Mouse (Mus musculus) gastrocnemius, adult 18-20 months (tissue): ENCODE data around the gene Lst1. TPM values are rescaled to one million over a fixed set of nuclear protein-coding genes. Genes with fewer than 3 reads are reported as not detected.

ENCODE experiments used
- DNase-seq: peaks from one replicate; pipeline ENCODE4 v3.0.0; 2021; ENCODE audit warnings: low spot score
- total RNA-seq, 2 experiments: library from RNA; stranded (reverse); gene quantifications; 2 replicates each; pipeline ENCODE4 v1.2.3; 2021

The Lst1 gene
- total RNA-seq, 2 experiments from 2014 or later: 1.1 TPM; not detected in 1

DNA sequence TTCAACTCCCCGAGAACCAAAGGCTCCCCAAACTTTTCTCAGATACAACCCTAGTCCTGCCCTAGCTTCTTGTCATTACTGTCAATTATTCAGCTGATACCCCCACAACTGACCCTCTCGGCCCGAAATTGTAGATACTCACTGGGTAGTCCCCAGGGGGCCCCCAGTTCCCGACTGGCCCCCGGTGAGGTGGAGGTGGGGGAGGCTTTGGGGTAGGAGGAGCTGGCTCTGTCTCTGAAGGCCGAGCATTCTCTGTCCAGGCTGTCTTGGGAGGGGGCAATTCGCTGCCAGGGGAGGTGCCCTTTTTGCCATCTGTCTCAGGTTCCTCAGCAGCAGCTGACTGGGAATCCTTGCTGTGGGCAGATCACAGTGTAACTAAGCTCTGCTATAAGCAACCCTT lies 28.6 kb downstream of the Lst1 start:
- DNase-seq: no peak

DNA sequence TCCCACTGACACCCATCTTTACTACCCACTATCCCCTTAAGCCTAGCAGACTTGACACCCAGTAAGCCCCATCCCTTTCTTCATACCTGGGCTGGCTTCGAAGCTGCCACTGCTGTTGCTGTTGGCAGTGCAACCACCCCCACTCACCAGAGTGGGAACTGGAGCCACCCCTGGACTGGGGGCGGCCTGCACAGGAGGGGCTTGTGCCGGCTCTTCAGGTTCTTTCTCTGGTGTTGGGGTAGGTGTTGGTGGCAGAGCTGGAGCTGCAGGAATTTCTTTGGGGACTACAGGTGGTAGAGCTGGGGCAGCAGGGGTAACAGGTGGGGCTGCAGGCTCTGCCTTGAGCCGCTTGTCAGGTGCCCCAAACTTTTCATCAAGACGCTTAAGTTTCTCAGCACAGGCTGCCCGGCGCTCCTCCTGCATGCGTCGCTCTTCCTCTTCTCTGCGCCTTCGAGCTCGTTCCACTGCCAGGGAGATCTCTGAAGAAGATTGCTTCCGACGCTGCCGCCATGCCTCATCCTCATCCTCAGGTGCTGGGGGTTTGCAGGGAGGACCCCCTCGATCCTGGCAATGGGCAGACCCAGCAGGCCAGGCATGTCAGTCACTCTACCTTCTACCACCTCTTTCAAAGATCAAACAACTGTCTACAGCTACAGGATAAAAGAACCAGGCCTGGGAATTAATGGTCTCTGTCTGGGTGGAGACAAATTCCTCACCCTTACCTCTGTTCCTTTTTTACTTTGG lies 29.2 kb downstream of the Lst1 start:
- no peak for DNase-seq

DNA sequence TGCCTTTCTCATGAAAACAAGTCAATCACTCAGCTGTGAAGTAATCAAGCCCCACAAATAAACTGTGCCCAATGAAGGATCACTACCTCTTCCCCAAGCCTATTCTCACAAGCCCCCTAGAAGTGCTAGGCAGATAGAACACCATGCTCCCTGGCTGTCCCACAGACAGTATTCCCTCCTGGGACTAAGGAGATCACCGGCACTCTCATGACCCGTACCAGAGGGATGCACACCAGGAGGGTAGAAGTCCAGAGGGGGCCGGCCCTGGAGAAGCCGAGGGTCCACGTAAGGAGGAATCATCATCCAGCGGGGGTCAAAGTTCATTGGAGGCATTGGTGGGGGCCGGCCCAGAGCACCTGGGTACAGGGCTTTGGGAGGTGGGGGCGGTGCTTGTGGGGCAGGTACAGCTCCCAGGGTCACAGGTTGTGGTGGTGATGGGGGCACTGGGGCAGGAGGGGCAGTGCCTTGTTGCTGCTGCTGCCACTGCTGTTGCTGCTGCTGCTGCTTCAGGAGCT lies 30.5 kb downstream of the Lst1 start:
- DNase-seq: no peak

DNA sequence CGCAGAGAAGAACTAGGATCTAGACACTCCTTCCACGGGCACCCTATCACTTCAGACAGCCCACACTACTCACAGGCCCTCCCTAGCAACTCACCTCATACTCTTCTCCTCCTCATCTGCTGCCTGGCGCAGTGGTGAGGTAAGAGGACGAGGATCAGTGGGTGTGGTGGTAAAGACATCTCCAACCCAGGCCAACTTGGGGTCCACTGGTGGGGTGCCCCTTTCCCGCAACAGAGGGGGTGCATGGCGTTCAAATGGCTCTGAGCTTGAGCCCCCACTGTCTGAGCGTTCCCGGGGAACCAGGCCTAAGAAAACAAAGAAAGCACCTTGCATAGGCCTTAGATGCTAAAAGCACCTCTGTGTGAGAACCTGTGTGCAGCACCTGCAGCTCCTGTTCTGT lies 31.0 kb downstream of the Lst1 start:
- DNase-seq: no peak

DNA sequence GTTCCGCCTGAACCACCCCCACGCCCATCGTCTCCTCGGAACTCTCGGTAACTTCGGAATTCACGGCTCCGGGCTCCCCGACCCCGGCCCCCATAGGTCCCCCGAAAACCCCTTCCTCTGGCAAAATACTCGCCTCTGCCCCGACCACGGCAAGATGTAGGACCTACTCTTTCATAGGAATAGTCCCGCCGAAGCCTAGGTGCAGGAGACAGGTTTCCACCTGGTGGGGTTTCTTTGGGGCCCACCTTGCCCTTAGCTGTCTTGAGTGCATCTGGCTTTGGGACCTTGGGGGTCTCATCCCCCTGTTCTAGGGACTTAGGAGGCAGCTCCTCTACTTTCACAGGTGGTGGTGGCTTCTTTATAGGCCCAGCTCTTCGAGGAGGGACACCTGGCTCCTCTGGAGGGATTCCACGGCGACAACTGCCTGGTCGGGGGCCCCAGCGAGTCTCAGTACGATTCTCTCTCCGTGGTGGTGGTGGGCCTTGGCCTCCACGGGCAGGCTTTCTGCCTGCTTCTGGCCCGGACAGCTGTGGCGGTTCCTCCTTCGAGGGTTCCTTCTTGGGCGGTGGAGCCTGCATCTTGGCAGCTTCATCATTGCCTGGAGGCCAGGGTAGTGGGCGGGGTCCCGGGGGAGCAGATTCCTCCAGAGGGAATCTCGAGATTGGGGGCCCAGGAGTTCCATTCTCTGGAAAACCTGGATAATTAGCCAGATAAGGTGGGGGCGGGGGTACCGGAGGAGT lies 31.6 kb downstream of the Lst1 start:
- DNase-seq: no peak

DNA sequence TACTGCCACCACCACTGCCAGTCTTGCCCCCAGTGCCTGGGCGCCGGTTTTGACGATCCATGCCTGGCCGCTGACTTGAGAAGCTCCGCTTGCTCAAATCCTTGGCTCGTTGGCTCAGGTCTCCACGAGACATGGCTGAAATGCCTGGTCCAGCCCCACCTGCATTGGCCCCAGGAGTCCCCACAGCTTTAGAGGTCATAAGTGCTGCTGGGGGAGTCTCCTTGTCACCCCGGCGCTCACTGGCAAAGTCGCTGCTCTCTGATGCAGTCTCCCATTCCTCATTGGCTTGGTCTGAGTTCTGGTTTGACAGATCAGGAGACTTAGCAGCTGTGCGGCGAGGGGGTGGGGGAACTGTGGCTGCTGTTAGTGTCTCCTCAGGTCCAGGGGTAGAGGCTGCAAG lies 32.8 kb downstream of the Lst1 start:
- DNase-seq: no peak

DNA sequence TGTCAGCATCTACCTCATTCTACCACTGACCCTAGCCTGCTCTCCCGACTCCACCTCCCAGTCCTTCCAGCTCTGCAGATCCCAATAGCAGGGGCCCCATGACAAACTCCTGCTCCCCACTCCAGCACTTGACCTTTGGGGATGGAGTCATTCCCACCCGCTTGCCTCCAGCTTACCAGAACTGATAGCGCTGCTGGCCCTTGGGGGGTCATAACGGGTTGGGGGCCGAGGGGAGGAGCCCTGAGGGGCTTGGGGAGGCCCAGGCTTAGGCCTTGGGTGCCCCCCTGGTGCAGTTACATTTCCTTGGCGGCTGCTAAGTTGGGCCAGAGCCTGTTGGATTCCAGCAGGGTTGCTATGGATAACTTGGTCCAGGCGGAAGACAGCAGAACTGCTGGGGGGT lies 33.6 kb downstream of the Lst1 start:
- DNase-seq: no peak

DNA sequence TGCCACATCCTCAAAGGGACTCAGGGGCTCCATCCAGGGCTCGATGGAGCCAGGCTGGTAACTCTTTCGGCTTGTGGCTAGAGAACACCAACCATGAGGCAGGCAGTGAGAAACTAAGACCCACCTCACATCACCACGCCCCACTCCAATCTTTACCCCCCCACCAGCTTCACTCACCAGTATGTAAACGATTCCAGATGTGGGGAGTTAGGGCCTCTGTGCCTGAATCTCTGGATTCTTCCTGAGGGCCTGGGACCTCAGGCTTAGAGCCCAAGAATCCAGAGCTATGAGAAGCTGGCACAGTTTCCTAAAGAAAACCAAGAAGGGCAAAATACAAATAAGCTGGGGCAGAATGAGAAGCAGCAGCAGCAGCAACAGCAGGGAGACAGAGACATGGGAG lies 34.3 kb downstream of the Lst1 start:
- no peak for DNase-seq

DNA sequence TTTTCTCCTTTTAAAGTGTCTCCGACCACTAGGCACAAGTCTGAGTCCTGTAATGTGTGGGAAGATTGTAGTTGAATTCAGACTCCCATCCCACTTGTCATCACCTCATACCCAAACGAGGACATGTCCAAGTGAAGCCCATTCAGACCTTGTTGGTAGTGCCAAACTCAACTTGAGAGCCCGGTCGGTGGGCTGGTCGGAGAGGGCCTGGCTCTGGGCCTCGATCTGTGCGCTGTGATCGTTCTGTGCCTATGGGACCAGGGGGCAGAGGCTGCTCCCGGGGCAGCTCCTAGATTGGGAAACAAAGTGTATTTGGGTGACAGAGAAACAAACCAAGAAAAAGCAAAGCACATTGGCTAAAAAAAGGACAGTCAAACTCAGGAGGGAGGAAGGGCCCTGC lies 35.2 kb downstream of the Lst1 start:
- no peak for DNase-seq

DNA sequence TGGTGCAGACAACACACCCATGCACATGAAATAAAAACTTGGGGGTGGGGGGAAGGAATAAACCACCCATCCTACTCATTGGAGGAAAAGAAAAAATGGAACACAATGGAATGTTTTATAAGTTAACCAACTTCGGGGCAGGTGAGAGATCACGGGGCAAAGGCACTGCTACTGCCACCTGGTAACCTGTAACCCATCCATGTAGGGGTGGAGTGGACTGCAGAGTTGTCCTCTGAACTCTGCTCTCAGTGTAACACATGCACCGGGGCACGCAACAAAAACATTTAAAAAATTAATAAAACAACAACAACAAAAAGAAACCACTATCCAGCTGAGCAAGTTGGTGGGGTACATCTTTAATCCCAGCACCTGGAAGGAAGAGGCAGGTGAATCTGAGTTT lies 36.1 kb downstream of the Lst1 start:
- no peak for DNase-seq

DNA sequence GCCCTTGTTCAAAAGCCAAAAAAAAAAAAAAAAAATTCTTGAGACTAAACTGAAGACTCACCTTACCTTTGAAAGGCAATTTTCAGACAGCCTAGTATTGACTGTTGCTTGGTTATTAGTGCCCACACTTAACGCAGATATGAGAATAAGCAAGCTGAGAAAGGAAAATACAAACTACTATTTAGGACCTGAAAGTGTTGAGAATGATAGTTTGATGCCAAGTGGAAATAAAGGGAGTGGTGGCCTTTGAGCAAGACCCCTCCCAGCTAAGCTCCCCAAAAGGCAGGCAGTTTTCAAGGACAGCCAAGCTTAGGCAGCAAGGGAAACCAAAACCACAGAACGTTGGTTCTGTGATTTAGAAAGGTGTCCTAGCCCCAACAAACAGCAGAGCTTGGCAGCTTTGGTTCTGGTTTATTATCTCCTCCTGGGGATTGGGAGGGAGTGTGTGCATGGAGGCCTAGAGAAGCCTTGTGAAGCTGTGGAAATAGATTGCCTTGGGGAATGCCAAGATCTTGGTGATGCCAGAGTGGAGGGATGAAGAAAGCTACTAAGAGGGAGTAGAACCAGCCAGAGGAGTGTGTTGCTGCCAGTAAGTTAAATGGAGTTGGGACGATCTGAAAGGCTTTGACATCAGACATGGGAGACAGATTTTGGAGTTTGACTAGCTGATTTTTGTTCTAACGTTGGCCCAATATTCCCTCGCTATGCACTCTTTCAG lies 40.2 kb downstream of the Lst1 start:
- no peak for DNase-seq

DNA sequence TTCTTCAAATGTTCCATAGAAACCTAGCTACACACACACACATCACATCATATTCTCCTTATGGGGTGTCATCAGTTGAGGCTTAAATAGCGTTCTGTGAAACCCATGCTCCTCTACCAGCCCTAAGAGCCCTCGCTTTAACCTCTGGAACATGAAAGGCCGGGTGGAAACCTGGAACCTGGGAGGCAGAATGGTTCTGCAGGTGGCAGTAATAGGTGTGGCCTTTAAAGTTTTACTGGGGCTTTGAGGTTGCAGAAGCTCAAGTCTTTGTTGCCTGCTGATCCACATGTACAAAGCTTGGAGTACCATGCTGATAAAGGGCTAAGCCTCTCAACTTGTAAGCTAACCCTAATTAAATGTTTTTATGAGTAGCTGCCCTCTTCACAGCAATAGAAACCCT lies 40.9 kb downstream of the Lst1 start:
- no peak for DNase-seq

DNA sequence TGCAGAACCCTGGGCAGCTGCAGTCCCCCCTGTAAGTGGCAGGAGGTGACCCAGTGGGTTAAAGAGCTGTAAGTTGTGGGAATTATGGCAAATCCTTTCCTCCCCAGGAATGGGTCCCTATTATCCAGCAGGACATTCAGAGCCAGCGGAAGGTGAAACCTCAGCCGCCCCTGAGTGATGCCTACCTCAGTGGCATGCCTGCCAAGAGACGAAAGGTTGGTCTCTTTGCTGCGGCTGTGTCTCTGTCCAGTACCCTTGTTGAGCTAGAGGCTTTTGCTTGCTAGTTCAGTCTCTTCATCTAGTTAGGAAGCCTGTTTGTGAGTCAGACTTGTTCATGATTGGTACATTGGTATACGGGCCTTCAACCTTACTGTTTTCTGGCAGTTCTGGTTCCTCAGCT lies 42.1 kb downstream of the Lst1 start:
- no peak for DNase-seq

DNA sequence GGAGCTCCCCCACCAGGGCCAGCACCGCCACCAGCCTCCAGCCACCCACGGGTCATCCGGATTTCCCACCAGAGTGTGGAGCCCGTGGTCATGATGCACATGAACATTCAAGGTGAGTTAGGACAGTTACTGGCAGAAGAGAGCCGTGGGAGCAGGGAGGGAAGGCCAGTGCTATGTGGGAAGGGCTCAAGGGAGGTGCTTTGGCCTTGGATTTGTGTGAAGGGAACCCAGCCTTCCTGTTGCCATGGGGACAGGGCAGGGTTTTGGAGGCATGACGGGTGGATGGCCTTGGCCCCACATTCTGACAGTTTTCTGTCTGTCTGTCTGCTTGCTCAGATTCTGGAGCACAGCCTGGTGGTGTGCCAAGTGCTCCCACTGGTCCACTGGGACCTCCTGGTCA lies 46.3 kb downstream of the Lst1 start:
- no peak for DNase-seq

DNA sequence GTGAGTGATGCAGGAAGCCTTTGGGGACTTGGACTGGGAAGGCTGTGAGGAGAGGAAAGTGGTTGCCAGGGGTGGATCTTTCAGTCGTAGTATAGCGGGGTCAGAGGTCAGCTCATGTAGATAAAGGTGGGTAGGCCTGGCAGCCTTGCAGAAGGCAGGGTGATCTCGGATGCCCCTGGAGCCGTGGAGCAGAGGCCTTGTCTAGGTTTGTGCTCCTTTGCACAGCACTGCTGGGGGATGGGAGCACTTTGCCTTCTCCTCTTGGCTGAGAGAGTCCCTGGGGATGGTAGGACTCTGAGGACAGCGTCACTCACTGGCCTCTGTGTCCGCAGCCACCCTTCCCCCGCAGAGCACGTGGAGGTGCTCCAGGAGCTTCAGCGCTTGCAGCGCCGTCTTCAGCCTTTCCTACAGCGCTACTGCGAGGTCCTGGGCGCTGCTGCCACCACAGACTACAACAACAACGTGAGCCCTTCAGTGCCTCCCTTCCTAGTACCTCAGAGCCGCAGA lies 47.7 kb downstream of the Lst1 start:
- DNase-seq: no peak

DNA sequence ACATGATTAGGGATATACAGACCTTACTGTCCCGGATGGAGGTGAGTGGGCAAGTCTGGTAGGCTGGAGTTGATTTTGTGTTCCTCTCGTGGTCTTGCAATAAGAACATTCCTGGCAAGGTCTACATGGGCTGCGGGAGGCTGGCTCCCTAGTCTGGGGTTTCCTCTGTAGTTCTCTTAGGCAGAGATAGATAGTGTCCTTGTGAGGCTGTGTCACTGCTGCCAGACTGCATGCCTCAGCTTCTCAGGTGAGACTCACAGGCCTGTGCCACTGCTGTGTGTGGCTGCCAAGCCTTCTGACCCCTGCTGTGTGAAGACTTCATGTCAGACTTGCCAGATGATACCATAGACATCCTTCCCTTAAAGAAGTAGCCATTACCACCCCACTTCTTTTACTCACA lies 49.0 kb downstream of the Lst1 start:
- no peak for DNase-seq

DNA sequence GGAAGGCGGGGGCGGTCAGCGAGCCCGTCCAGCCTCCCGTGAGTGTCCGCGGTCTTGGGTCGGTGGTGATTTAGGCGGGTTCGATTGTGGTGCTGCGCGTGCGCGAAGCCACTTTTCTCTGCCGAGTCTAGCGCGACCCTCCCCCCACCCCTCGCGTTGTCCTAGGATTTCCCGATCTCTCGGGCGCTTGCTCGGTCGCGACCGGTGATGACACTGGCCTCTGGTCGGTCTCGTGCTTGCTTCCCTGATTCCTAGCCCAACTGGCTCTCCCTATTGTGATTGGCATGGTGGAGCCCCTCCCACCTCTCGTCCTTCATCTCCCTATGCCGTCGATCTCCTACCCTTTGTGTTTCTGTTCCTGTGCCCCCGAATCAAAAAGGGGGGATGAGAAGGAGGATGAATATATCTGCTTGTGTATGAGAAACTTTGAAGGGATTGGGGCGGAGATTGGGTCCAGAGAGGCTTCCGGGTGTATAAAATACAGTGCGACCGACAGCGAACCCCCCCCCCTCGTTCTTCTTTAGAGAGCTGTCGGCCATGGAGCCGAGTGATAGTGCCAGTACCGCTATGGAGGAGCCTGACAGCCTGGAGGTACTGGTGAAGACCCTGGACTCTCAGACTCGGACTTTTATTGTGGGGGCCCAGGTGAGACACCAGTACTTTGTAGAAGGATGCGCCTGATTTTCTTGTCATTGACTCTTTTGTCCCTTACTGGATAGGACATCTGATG lies 52.5 kb downstream of the Lst1 start:
- no peak for DNase-seq
